Mouse (Mus musculus) hindbrain, embryonic 16.5 days (tissue): ENCODE measurements around the gene Akap13. TPM values are rescaled to one million over a fixed set of nuclear protein-coding genes. Genes with fewer than 3 reads are reported as not detected.

Experiments
- ATAC-seq: fragments of 200-750 bp; cut with Nextera tagmentation; 2 replicates; pipeline ENCODE4 v1.8.0; 2017; ENCODE audit warnings: moderate TSS enrichment, moderate library complexity
- H3K27ac ChIP-seq: fragments of 300-500 bp; sonication (generic); 2 replicates; pipeline ENCODE4 v1.5.1; 2014; ENCODE audit warnings: low read depth, mild to moderate bottlenecking, control low read depth, low read length, moderate library complexity
- H3K27me3 ChIP-seq: fragments of 300-500 bp; sonication (generic); replicated peaks from 2 replicates; pipeline ENCODE4 v1.6.1; 2014; ENCODE audit warnings: low read length; ENCODE audit not compliant: control insufficient read depth, insufficient read depth
- H3K36me3 ChIP-seq: fragments of 300-500 bp; sonication (generic); 2 replicates; pipeline ENCODE4 v1.6.1; 2014; ENCODE audit warnings: mild to moderate bottlenecking, low read length, moderate library complexity, mixed read lengths; ENCODE audit not compliant: control insufficient read depth, insufficient read depth
- H3K4me1 ChIP-seq: fragments of 300-500 bp; sonication (generic); 2 replicates; pipeline ENCODE4 v1.6.1; 2014; ENCODE audit warnings: low read depth, low read length; ENCODE audit not compliant: control insufficient read depth, insufficient read depth
- H3K4me2 ChIP-seq: fragments of 300-500 bp; sonication (generic); 2 replicates; pipeline ENCODE4 v1.6.1; 2014; ENCODE audit warnings: mild to moderate bottlenecking, low read length, control low read depth, moderate library complexity
- H3K4me3 ChIP-seq: fragments of 300-500 bp; sonication (generic); 2 replicates; pipeline ENCODE4 v1.5.1; 2014; ENCODE audit warnings: mild to moderate bottlenecking, low read length, control low read depth, moderate library complexity
- H3K9ac ChIP-seq: fragments of 300-500 bp; sonication (generic); 2 replicates; pipeline ENCODE4 v1.6.1; 2014; ENCODE audit warnings: low read depth, mild to moderate bottlenecking, control low read depth, low read length, moderate library complexity
- H3K9me3 ChIP-seq: fragments of 300-500 bp; sonication (generic); 2 replicates; pipeline ENCODE4 v1.6.1; 2014; ENCODE audit warnings: mild to moderate bottlenecking, low read length, moderate library complexity; ENCODE audit not compliant: control insufficient read depth
- WGBS: fragments of 180-500 bp; shearing (Covaris S2); extraction: QIAGEN DNeasy Blood & Tissue Kit; methylation state at CpG from one replicate; pipeline ENCODE4 v1.1.7; 2014; 5-methylcytosine and 5-hydroxymethylcytosine counted together
- polyA plus RNA-seq: library from polyadenylated mRNA; unstranded; fragments of >200 nt; fragmentation: Nextera tagmentation; extraction: Ambion mirVana; gene quantifications from 2 replicates; pipeline ENCODE4 v1.2.1, GENCODE M21; 2015

Akap13 gene
- polyA plus RNA-seq, 1 experiment from 2014 or later, result 13.0 TPM

DNA sequence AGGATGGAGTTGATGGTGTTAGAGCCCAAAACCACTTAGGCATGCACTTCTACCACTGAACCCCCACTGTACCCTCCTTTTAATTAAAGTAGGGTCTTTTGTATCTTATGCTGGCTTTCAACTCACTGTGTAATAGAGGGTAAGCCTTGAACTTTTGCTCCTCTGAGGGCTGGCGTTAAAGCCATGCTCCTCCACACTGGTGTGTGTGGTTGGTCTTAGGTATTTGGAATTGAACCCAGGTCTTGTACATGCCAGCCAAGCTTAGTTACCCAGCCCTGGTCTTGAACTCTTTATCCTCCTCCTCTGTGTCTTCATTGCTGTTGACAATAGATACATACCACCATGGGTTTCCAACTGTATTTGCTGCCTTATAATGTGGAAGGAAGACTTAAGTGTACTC is 18.0 kb downstream of the Akap13 start:
- Histone ChIP-seq H3K36me3 (no peaks in the 10 kb centered on the region), H3K27me3 (no peaks in the 10 kb centered on the region), H3K4me3 (no peak overlapping the region), H3K9me3 (no peaks in the 10 kb centered on the region), H3K9ac (no peak overlapping the region), H3K4me2 (no peak overlapping the region), H3K4me1 (no peaks in the 10 kb centered on the region), H3K27ac (no peak overlapping the region)
- ATAC-seq, result no peak
- 93% methylated on average over 1 of the region's 1 CpGs for WGBS

GRCm38 (mm10) chr7:75474064-75474463 is 18.7 kb downstream of the Akap13 start:
- no peak overlapping the region for H3K27ac ChIP-seq
- H3K4me1 ChIP-seq, result no peaks in the 10 kb centered on the region
- ATAC-seq, result no peak
- H3K9ac ChIP-seq, result no peak overlapping the region
- H3K9me3 ChIP-seq, result no peaks in the 10 kb centered on the region
- WGBS, result 91% methylated on average over 1 of the region's 1 CpGs
- H3K4me2 ChIP-seq, result no peak overlapping the region
- H3K36me3 ChIP-seq, result no peaks in the 10 kb centered on the region
- no peaks in the 10 kb centered on the region for H3K27me3 ChIP-seq
- no peak overlapping the region for H3K4me3 ChIP-seq

GRCm38 (mm10) chr7:75474564-75475150 is 19.3 kb downstream of the Akap13 start:
- H3K27me3 ChIP-seq, result no peaks in the 10 kb centered on the region
- H3K27ac ChIP-seq, result no peak overlapping the region
- ATAC-seq, result no peak
- H3K4me2 ChIP-seq, result no peak overlapping the region
- H3K36me3 ChIP-seq, result no peaks in the 10 kb centered on the region
- H3K9me3 ChIP-seq, result no peaks in the 10 kb centered on the region
- no peaks in the 10 kb centered on the region for H3K4me1 ChIP-seq
- no peak overlapping the region for H3K4me3 ChIP-seq
- no peak overlapping the region for H3K9ac ChIP-seq

DNA sequence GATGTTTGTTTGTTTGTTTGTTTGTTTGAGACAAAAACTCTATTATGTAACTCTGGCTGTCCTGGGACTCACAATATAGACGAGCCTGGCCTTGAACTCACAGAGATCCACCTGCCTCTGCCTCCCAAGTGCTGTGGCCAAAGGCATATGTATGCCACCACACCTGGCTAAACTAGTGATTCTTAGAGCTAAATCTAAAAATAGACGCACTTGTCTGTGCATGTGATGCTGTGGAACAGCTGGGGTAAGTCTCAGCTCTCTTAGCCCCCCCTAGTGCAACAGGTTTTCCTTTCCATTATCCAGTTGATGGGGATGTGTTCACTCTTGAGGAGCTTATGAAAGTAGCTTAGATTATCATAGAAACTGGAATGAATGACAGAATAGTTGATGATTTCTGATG is 22.7 kb downstream of the Akap13 start:
- no peak for ATAC-seq
- no peaks in the 10 kb centered on the region for H3K36me3 ChIP-seq
- H3K27me3 ChIP-seq, result no peaks in the 10 kb centered on the region
- H3K4me2 ChIP-seq, result no peak overlapping the region
- H3K9me3 ChIP-seq, result no peaks in the 10 kb centered on the region
- H3K9ac ChIP-seq, result no peak overlapping the region
- H3K4me1 ChIP-seq, result no peaks in the 10 kb centered on the region
- 91% methylated on average over 2 of the region's 2 CpGs for WGBS
- no peak overlapping the region for H3K4me3 ChIP-seq
- no peak overlapping the region for H3K27ac ChIP-seq

DNA sequence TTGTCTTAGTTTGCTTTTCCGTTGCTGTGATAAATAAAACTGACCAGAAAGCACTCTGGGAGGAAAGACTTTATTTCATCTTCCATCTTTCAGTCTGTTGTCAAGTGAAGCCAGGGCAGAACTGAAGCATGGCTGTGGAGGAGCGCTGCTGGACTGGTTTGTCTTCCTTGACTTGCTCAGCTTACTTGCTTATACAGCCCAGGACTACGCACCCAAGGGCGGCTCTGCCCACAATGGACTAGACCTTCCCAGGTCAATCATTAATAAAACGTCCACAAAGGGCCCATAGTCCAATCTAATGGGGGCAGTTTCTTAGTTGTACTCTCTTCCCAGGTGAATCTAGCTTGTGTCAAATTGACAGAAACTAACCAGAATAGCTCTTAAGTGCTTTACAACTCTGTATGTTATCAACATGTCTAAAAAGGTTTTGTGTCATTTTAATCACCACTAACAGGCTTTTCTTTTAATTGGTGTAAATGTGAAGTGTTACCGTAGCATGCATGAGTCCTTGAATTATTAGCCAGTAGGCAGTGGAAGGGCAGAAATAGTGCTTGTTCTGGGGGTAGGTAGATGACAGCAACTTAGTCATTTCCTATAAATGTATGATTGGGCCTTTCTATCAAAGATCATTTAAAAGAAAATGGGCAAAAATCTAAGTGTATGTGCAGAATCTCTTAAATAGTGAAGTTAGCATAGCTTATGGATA is 25.5 kb downstream of the Akap13 start:
- H3K4me2 ChIP-seq, result no peak overlapping the region
- H3K4me1 ChIP-seq, result no peaks in the 10 kb centered on the region
- no peak for ATAC-seq
- WGBS, result 92% methylated on average over 6 of the region's 6 CpGs
- H3K9ac ChIP-seq, result no peak overlapping the region
- H3K27me3 ChIP-seq, result no peaks in the 10 kb centered on the region
- no peak overlapping the region for H3K27ac ChIP-seq
- H3K9me3 ChIP-seq, result no peaks in the 10 kb centered on the region
- H3K36me3 ChIP-seq, result no peaks in the 10 kb centered on the region
- no peak overlapping the region for H3K4me3 ChIP-seq

- H3K4me2 ChIP-seq, result no peak overlapping the region
- no peak overlapping the region for H3K9ac ChIP-seq
- no peaks in the 10 kb centered on the region for H3K36me3 ChIP-seq
- no peak for ATAC-seq
- 86% methylated on average over 2 of the region's 2 CpGs for WGBS
- H3K4me1 ChIP-seq, result no peaks in the 10 kb centered on the region
- H3K27me3 ChIP-seq, result no peaks in the 10 kb centered on the region
- H3K4me3 ChIP-seq, result no peak overlapping the region
- H3K27ac ChIP-seq, result no peak overlapping the region
- no peaks in the 10 kb centered on the region for H3K9me3 ChIP-seq
Measured at GRCm38 (mm10) chr7:75486031-75486430, 30.7 kb downstream of the Akap13 start.

DNA sequence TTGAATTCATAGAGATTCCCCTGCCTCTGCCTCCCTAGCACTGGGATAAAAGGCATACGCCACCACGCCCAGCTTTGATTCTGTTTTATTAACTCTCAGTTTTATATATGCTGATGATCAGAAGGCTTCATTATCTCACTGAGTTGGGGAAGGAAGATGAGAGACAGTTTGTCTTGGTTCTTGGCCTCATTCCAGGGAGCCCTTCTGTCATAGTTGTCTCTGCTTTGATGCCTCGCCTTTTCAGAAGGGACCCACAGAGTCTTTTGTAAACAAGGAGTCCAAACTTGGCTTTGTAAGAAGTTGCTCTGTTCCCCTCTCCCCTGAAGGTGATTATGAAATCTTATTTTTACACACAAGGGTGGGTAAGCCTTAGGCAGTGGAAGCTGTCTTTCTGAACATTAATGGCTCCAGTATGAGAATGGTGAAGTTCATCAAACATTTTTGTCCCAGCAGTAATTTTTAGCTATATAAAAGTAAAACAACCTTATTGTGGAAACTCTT is 40.7 kb downstream of the Akap13 start:
- no peak overlapping the region for H3K4me2 ChIP-seq
- no peak overlapping the region for H3K27ac ChIP-seq
- H3K36me3 ChIP-seq, result no peaks in the 10 kb centered on the region
- no peaks in the 10 kb centered on the region for H3K4me1 ChIP-seq
- no peak overlapping the region for H3K4me3 ChIP-seq
- no peak overlapping the region for H3K9ac ChIP-seq
- no peaks in the 10 kb centered on the region for H3K27me3 ChIP-seq
- no peaks in the 10 kb centered on the region for H3K9me3 ChIP-seq
- 72% methylated on average over 3 of the region's 3 CpGs for WGBS
- ATAC-seq, result no peak

DNA sequence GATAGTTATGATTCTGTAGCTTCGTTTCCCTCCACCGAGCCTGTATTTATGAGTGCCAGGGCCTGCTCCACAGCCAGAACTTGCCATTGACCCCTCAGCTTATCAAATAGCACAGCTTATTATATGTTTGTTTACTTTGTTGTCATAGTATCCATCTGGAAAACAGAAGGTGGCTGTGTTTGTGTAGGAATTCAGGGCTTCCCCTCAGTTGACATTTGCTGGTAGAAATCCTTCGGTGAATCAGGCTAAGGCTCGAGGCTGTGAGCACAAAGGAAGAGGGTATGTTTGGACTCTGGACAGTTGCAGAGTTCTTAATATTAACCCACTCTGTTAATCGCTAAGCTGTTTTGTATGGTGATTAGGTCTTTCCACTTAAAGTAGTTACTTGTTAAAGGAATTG is 43.3 kb downstream of the Akap13 start:
- H3K27me3 ChIP-seq, result no peaks in the 10 kb centered on the region
- 60% methylated on average over 5 of the region's 5 CpGs for WGBS
- no peaks in the 10 kb centered on the region for H3K9me3 ChIP-seq
- H3K4me2 ChIP-seq, result no peak overlapping the region
- H3K9ac ChIP-seq, result no peak overlapping the region
- no peak overlapping the region for H3K27ac ChIP-seq
- H3K36me3 ChIP-seq, result no peaks in the 10 kb centered on the region
- H3K4me3 ChIP-seq, result no peak overlapping the region
- H3K4me1 ChIP-seq, result no peaks in the 10 kb centered on the region
- no peak for ATAC-seq

- H3K4me3 ChIP-seq, result no peak overlapping the region
- no peaks in the 10 kb centered on the region for H3K9me3 ChIP-seq
- ATAC-seq, result no peak
- no peaks in the 10 kb centered on the region for H3K36me3 ChIP-seq
- no peak overlapping the region for H3K9ac ChIP-seq
- no peak overlapping the region for H3K27ac ChIP-seq
- 92% methylated on average over 7 of the region's 7 CpGs for WGBS
- H3K27me3 ChIP-seq, result no peaks in the 10 kb centered on the region
- H3K4me1 ChIP-seq, result no peaks in the 10 kb centered on the region
- no peak overlapping the region for H3K4me2 ChIP-seq
Measured at GRCm38 (mm10) chr7:75499271-75499670, 43.9 kb downstream of the Akap13 start.
